Mouse (Mus musculus): ENCODE data around the gene Dlx5.

The Dlx5 gene

DNA sequence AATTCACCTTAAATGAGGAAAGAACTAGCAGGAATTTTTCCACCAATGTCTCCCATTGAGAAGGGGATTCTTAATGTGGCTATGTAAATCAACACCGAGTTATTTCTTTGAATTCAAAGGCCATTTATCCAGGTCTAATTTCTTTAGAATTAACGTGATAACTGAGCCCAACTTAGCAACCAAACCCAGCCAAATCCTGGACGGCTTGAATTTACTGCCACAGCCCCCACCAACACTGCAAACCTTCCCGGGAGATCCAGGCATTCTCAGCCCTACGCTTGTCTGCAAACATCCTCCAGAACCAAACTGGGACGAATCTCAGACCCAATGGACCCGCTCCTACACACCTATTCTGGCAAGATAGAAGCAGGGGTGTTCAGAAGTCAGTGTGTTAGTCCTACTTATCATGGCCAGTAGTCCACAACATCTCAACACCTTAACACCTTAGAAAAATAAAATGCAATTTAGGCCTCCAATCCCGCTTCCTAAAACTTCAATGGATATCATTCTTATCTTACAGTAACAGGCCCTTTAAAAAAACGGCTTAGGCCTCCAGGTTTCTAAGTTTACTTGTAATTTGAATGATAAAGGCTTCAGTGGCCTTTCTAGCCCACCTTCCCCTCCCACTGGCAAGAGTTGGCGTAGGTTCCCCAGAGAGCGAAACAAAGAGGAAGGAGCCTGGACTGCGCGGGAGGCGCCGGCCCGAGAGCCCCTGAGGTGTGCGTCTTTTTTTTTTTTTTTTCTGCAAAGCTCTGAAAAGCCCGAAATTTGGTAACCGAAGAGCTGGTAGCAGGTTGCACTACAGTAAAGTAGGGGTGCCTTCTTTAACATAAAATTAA is 22.6 kb downstream of the Dlx5 start:
- no peak for DNase-seq

DNA sequence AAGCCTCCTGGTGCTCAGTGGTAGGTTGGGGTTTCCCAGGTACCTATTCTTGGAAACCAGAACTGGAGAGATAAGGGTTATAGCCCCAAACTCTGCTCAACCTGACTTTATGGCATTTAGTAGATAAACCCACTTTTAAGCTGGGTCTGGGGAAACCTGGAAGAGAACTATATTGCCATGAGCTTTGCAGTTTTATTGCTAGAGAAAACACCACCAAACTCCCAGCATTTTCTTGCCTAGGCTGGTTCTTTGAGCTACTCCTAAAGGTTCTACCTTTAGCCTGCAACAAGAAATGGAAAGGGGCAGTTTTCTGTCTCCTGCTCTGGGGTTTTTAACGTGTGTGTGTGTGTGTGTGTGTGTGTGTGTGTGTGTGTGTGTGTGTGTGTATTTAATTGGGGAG is 23.3 kb downstream of the Dlx5 start:
- no peak for DNase-seq

DNA sequence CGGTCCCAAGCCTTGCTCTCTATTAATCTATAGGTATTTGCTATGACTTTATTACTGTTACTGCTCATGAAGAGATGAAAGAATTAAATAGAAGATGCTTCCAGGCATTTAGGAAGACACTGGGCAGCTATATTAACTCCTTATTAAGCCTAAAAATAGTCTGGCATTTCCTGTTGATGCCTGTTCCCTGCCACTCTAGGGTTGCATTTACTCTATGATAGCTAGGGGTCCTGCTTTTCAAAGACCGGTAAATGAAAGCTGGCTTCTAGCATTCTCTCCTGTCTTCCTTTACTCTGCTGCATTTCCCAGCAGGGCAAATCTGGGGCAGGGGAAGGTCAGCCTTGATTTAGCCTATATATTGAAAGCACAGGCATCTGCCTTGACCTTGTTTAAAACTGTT is 24.1 kb downstream of the Dlx5 start:
- DNase-seq = no peak

DNA sequence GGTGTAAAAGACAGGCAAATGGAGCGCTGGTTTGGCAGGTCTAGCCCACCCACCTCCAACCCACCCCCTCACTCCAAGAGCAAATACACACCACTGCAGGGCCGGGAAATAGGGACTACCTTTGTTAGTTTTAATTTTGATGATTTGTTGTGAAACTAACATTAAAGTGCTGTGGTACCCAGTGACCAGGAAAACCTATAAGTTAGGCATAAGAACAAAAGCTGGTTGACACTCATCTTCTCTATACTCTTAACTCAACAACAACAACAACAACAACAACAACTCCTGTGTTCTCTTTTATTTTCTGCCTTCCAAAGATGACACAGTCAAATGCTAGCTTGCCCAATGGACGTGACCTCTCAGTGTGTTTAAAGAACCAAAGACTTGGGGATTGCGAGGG is 25.0 kb downstream of the Dlx5 start:
- no peak for DNase-seq

DNA sequence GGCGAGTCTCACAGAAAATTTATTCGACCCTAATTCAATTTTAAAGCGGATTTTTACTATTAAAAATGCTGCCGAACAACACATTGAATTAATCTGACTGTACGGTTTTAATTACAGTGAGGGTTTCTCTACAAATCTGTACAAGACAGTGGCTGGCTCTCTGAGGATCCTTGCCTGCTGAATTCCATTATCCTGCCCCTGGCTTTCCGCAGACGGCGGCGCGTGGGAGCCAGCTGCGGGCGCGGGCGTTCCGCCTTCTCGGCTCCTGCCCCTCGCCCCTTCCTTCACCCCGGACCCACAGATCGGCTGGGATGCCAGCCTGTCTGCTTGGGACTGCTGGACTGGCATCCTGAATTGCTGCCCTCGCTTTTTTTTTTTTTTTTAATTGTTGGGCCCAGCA is 25.6 kb downstream of the Dlx5 start:
- DNase-seq = no peak

DNA sequence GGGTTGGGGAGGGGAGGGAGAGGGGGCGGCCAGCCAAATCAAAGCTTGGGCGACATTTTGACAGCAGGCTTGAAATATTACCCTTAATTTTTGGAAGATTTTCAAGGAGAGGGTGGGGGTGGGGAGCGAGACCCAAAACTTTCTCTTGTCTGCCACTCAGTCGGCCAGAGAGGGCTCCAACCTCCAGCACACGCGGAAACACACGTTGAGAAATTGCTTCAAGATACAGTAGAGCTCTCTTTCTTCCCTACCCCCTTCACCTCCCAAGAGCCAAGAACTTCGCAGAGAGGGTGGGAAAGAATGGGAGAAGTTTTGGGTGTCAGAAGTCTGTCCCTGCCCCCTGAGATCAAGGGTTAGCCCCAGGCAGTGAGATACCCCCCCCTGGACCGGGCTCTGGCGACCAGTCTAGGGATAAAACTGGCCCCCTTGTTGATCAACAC is 26.1 kb downstream of the Dlx5 start:
- no peak for DNase-seq

DNA sequence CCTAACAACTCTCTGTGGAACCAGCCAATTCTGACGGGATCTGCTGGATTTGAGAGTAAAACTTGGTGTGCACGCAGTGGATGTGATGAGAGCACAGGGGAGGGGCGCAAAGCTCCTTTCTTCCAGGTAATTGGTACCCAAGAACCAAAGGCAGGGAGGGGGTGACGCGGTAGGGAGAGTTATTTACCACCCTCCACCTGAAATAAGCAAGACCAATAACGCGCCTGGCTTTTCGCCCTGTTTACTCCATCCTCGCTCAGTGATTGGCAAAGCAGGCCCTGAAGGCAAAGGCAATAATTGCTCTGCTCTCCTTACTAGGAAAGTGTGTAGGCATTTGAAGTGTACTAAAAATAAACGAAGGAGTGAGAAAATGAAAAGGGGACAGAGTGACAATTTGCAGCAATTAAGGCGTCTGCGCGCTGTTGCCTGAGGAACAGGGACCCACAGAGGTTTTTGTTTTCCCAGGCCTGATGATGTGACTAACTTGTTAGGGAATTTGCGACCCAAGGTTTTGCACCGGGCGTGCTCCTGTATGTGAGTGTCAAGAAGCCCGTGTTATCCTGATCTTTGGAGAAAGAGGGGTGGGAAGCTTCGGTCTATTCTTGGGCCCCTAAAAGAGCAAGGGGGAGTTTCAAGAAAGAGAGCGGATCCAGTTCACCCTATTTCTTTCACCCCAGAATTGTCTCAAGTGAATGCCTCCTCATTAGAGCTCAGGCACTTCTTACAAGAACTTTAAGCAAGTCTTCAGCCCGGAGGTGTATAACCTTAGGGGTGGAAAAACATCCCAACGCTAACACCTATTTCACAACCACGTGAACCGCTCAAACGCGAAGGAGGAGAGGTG is 26.8 kb downstream of the Dlx5 start:
- no peak for DNase-seq

DNA sequence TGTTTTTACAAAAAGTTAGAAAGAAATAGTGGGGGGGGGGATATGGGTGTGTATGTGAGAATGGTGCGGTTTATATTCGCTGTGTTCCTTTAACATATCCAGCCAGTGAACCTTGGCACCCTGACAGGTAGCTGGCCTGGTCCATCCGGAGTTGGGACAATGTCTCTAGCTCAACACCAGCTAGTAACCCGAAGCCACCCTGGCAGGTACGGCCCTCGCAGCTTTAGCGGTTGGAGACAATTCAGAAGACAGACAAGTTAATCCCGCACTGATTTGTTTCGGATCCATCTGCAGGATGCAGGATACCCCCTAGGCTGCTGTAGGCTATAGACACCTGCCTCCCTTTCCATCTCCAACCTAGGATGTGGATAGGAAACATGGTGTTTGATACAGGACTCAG is 27.7 kb downstream of the Dlx5 start:
- DNase-seq = no peak

DNA sequence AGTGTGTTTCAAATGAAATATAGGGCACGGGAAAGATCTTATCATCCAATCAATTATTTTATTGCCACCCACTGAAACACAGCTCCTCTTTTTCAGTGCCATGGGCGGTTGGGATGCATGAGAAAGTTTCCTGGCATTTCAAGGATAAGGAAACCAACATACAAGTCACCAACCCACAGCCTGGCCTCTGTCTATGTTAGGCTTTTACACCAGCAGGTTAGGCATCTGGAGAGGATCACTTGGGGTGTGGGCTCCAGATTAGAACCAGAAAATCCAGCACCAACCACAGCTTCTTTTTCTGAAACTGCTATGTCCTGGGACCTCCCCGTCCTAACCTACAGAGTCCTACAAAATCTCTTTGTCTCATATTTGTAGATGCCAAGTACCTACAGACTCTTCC is 28.9 kb downstream of the Dlx5 start:
- DNase-seq = no peak

DNA sequence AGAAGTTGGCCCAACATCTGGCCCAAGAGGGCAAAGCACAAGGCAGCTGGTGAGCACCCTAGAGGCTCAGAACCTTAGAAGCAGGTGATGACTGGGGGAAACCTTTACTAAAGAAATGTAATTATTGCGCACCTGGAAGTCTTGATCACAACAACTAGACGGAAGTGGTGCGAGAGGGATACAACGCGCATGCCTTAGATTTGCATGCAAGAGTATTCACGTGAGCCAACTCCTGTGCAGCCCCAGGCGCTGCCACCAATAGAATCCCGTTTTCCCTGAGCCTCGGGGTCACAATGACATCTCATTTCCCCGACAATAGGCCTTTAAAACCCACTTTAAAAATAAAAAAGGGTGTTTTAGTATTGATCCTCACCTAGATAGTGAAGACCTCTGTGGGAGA is 30.7 kb downstream of the Dlx5 start:
- no peak for DNase-seq

DNA sequence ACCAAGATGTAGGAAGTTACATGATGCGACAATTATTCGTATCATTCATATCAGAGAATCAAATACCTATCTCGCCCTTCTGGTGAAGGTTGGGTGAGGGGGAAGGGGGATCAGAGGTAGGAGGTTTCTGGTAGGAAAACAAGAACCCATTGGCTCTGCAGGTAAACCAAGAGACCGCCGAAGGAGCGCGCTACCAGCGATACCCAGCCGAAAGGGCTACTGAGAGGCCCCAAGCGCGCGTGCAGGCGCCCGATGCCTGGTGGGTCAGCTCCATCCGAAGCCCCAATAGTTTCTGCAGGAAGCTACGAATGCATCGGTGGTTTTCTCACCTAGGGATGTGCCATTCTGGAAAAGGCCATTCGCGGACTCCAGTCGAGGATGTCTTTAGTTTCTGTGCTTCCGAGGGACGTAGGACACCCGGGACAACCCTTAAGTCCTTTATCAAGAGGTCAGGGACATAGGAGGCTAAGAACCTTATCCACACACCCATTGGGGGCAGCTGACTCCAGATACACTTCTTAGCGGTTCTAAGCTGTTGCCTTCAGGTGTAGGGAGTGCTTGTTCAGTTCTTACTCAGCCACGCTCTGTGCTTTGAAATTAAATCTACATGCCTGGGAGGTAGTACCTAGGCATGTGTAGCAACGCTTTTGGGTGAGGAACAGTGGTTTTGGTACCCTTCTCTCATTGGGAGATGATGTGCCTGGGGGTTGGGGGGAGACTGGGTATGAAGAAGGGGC is 31.4 kb downstream of the Dlx5 start:
- DNase-seq = no peak

DNA sequence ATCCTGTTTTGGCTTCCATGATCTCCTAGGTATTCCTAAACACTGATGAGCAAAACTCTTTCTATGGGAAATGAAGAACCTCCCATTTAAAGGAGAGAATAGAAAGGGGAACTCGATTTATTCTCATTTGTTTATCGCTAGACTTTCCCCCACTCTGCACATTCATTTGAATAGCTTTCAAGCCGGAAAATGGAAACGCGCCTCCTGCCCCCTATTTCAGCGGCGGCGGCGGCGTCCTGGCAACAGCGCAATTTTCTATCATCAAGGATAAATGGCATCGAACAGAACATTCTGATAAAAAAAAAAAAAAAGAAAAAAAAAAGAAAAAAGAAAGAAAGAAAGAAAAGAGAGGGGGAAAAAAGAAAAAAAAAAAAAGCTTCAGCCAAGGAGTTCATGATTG is 32.1 kb downstream of the Dlx5 start:
- DNase-seq = no peak

DNA sequence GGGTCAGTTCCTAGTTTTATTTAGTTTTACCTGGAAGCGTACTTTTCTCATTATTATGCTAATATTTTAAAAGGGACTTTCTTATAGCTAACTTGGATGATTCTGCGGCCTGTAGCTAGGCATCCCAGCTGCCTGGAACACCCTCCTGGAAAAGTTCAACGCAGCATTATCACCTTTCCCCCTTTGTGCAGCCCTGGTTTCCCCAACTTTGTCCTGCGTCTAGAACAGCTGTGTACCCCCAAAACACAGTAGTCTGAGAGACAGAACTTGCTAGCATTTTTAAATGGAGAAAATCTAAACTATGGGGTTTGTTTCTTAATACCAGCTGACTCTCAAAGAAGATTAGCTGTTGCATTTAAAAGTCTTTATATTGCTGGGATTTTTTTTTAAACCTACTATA is 33.3 kb downstream of the Dlx5 start:
- DNase-seq = no peak

DNA sequence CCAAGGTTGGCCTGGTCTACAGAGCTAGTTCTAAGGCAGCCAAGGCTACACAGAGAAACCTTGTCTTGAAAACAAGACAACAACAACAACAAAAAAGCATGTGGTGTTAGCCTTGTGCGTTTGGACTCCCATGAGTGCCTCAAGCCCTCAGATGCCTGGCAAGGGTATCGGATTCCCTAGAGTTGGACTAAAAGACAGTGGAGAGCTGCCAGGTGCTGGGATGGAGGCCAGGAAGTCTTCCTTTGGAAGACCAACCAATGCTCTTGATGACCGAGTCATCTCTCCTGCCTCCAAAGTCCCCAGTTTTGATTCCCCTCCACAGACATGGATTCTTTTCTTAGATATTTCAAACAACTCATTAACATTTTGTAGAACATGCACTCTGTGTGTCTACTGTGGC is 48.6 kb downstream of the Dlx5 start:
- DNase-seq = no peak

DNA sequence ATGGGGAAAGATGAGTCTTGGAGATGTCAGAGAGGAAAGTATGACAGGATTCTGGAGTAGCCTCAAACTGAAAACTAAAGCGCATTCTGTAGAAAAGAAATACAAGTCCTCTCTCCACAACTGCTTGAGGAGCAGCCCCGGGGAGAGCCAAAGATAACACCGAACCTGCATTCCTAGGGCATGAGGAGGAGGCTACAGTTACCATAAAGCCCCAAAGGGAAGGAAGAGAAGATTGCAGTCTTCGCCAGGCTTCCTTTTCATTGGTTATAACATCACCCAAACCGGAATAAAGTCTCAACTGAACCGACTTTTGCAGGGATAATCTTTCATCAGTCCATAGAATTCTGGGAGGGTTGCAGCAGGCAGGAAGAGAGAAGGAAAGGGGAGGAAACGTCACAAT is 51.4 kb downstream of the Dlx5 start:
- DNase-seq = no peak

Data from thymus, postnatal 14 days (tissue).